In the genomic region with DNA sequence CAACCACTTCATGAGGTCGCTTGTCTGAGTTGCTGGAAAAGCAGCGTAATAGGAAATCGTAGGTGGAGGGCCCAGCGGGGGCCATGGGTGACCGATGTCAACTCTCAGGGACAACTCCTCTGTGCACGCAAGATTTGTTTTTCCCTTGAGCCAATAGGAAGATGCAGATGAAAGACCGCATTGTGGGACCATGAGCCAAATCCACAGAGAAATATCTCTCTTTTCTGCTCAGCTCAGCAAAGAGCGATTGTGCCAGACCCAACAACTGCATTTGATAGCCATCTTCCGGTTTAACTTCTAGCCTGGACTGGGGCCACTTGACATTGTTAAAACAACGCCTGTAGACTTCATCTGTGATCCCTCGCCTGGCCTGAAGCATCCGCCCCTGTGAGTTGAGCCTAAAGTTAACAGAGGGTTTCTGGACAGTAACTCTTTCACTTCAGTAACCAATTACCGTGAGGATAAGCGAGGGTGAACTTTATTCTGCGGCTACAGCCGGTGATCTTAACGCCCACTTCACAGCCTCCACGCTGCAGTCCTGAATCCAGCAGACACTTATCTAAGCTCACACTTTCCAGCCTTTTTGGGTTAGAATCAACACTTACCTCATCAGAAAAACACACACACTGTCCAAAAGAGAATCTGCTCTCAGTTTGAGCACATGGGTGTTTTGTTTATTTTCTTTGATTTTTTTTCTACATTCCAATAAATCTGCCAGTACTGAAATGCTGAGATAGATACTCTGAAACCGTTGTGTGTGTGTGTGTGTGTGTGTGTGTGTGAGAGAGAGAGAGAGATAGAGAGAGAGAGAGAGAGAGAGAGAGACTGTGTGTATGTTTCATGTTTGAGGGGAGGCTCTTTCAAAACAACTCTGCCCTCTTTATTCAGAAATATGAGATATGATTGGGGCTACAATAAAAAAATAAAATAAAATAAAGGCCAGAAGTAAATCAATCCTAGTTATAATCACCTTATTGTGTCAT, we compare ENCODE assay signal across 9 mouse cellular contexts.
DNase-seq lines count a peak whose midpoint lies in the region; ATAC-seq and TF ChIP-seq lines count a peak whose summit lies in the region.
"Had no signal": no experiment of that assay in that cellular context is flagged by ENCODE, and none has a peak within 500 bp of the region (broad histone marks: within the 10 kb centered on the region; RNA-seq: fewer than 3 reads in every experiment).

No protein-coding gene starts in this region.

- ATAC-seq in CD4-positive, CD25-positive, alpha-beta regulatory T cell, adult 4 months, result peak; percentile 28
- no peak for ATAC-seq in forebrain, embryonic 13.5 days
- no peak for ATAC-seq in hindbrain, embryonic 11.5 days (ENCODE audit: low FRiP score)
- no peak for ATAC-seq in limb, embryonic 12.5 days (ENCODE audit: insufficient number of reproducible peaks, insufficient read depth, low FRiP score, low TSS enrichment, low read depth)
- ATAC-seq in midbrain, embryonic 16.5 days, result no peak

- H3K36me3 ChIP-seq in forebrain, embryonic 13.5 days (ENCODE audit: poor library complexity, severe bottlenecking), result no peaks in the 10 kb centered on the region
- H3K36me3 ChIP-seq in hindbrain, embryonic 11.5 days (ENCODE audit: control insufficient read depth, insufficient read depth, low read length), result no peaks in the 10 kb centered on the region
- no peaks in the 10 kb centered on the region for H3K36me3 ChIP-seq in limb, embryonic 12.5 days
- H3K36me3 ChIP-seq in midbrain, embryonic 16.5 days (ENCODE audit: control insufficient read depth, insufficient read depth, low read length), result no peaks in the 10 kb centered on the region
- H3K36me3 ChIP-seq: G1E had no signal

- H3K4me1 ChIP-seq in forebrain, embryonic 13.5 days, result peaks cover 21% of the 10 kb centered on the region
- H3K4me1 ChIP-seq in hindbrain, embryonic 11.5 days (replicated peaks; ENCODE audit: control insufficient read depth, insufficient read depth, low read length), result peaks cover 9% of the 10 kb centered on the region; the same call in 1 of the 2 replicates
- peaks cover 63% of the 10 kb centered on the region for H3K4me1 ChIP-seq in limb, embryonic 12.5 days (replicated peaks)
- peaks cover 8% of the 10 kb centered on the region for H3K4me1 ChIP-seq in midbrain, embryonic 16.5 days (ENCODE audit: control insufficient read depth, insufficient read depth, low read length)

- no peak for DNase-seq in layer of hippocampus, adult 2 months (ENCODE audit: low spot score in 2 of 2)
- DNase-seq in layer of hippocampus, adult 9-11 months, result no peak
- DNase-seq in hindbrain, embryonic 11.5 days (ENCODE audit: low spot score), result no peak
- no peak for DNase-seq in T-cell, adult 2 months (ENCODE audit: low spot score)

- no peak overlapping the region for H3K4me2 ChIP-seq in forebrain, embryonic 13.5 days
- H3K4me2 ChIP-seq in hindbrain, embryonic 11.5 days (replicated peaks; ENCODE audit: low read depth, low read length), result no peak overlapping the region
- H3K4me2 ChIP-seq in limb, embryonic 12.5 days, result 0 out of 2 replicates have a peak overlapping the region, but pooled peaks have one; percentile 9
- no peak overlapping the region for H3K4me2 ChIP-seq in midbrain, embryonic 16.5 days (ENCODE audit: low read length)

- 62% methylated on average over 19 of the region's 19 CpGs for WGBS in forebrain, embryonic 13.5 days
- 59% methylated on average over 19 of the region's 19 CpGs for WGBS in hindbrain, embryonic 11.5 days
- 42% methylated on average over 19 of the region's 19 CpGs for WGBS in limb, embryonic 12.5 days
- WGBS in midbrain, embryonic 16.5 days, result 64% methylated on average over 19 of the region's 19 CpGs

- H3K9me3 ChIP-seq in forebrain, embryonic 13.5 days (replicated peaks), result no peaks in the 10 kb centered on the region
- no peaks in the 10 kb centered on the region for H3K9me3 ChIP-seq in hindbrain, embryonic 11.5 days (ENCODE audit: control insufficient read depth, low read length)
- no peaks in the 10 kb centered on the region for H3K9me3 ChIP-seq in limb, embryonic 12.5 days
- H3K9me3 ChIP-seq in midbrain, embryonic 16.5 days (replicated peaks; ENCODE audit: control insufficient read depth, low read length, poor library complexity, severe bottlenecking), result no peaks in the 10 kb centered on the region
- H3K9me3 ChIP-seq: G1E had no signal

- H3K4me3 ChIP-seq in layer of hippocampus, adult 2 months, result no peak overlapping the region; the same call in 1 of the 2 replicates
- no peak overlapping the region for H3K4me3 ChIP-seq in forebrain, embryonic 13.5 days
- no peak overlapping the region for H3K4me3 ChIP-seq in hindbrain, embryonic 11.5 days (ENCODE audit: low read depth, low read length)
- no peak overlapping the region for H3K4me3 ChIP-seq in limb, embryonic 12.5 days (replicated peaks)
- H3K4me3 ChIP-seq in midbrain, embryonic 16.5 days (ENCODE audit: low read depth, low read length), result no peak overlapping the region

- peak overlapping the region; percentile 82 for H3K27ac ChIP-seq in layer of hippocampus, adult 2 months
- H3K27ac ChIP-seq in forebrain, embryonic 13.5 days, result peak overlapping the region; percentile 27; the same call in 1 of the 2 replicates
- peak overlapping the region; percentile 53; the same call in 1 of the 2 replicates for H3K27ac ChIP-seq in hindbrain, embryonic 11.5 days (ENCODE audit: low read depth, low read length)
- H3K27ac ChIP-seq in limb, embryonic 12.5 days, result peak overlapping the region; percentile 91
- peak overlapping the region; percentile 60 for H3K27ac ChIP-seq in midbrain, embryonic 16.5 days (ENCODE audit: low read length)

- no peak for TF ChIP-seq CTCF in layer of hippocampus, adult 2 months (conservative IDR thresholded peaks at IDR 0.05)

- H3K9ac ChIP-seq in forebrain, embryonic 13.5 days, result no peak overlapping the region
- H3K9ac ChIP-seq in hindbrain, embryonic 11.5 days (ENCODE audit: low read depth, low read length), result no peak overlapping the region
- no peak overlapping the region for H3K9ac ChIP-seq in limb, embryonic 12.5 days (replicated peaks)
- H3K9ac ChIP-seq in midbrain, embryonic 16.5 days (ENCODE audit: low read depth, low read length), result no peak overlapping the region

- no peaks in the 10 kb centered on the region for H3K27me3 ChIP-seq in forebrain, embryonic 13.5 days
- H3K27me3 ChIP-seq in hindbrain, embryonic 11.5 days (ENCODE audit: control insufficient read depth, insufficient read depth, low read length), result no peaks in the 10 kb centered on the region
- no peaks in the 10 kb centered on the region for H3K27me3 ChIP-seq in limb, embryonic 12.5 days
- H3K27me3 ChIP-seq in midbrain, embryonic 16.5 days (ENCODE audit: control insufficient read depth, insufficient read depth, low read depth, low read length), result no peaks in the 10 kb centered on the region

Comparison
In these comparisons a context has a peak if more than half of its experiments do, and no peak if none do; other contexts are left out.
1. H3K27ac ChIP-seq: peak in every context shown above with its lines; median percentile 91 in limb, embryonic 12.5 days; 82 in layer of hippocampus, adult 2 months; 60 in midbrain, embryonic 16.5 days; 53 in hindbrain, embryonic 11.5 days; 27 in forebrain, embryonic 13.5 days.